Mouse (Mus musculus) left cerebral cortex, postnatal 25 days (tissue): ENCODE results near the gene Slc26a11. TPM values are rescaled to one million over a fixed set of nuclear protein-coding genes. Genes with fewer than 3 reads are reported as not detected.
A peak's percentile ranks its signal among the peaks of the same experiment; 100 is the strongest.
"Not testable (repeated sequence)": the region's sequence is repeated elsewhere in the genome, so short reads cannot be mapped to it uniquely, and the experiment has no call there.

Experiments used
- DNase-seq, 2 experiments: peaks; one replicate each; pipeline ENCODE4 v3.0.0; 2022; ENCODE audit warnings: low spot score in 2 of 2, mixed read lengths in 1 of 2
- intact Hi-C: fragments of 180-260 bp; cut with DNase I; formaldehyde crosslinking; loops from one replicate; pipeline ENCODE4 v1.15.1; 2025
- total RNA-seq, 2 experiments: library from RNA; stranded (reverse); gene quantifications; 2 replicates each; pipeline ENCODE4 v1.2.3; 2021

Slc26a11 gene
- total RNA-seq, 2 experiments from 2014 or later: 4.5 TPM

DNA sequence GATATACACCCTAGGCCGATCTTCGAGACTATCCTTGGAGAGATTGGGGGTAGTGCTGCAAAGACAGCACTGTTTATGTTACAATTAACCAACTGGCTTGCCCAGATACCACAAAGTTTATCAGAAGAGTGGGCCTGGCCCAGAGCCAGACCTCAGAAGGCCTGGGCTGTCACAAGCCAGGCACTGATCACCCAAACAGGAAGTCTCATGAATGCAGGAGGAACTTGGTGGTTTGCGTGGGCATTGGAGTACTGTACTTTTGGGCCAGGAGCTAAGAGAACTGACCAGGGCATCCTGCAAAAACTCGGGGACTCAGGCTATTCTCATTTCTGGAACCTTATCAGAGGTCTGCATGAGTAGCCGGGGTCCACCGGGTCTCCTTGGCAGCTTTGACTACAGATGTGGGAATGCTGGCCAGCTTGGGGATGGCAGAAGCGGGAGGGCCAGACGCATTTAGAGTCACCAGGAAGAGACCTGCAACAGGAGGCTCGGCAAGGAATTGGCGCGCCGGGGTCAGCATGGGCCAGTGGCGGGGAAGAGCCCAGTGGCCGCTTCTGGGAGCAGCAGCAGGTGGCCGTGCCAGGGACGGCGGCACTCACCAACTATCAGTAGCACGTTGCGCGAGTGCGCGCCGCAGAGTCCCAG, 437 bp upstream of the Slc26a11 start:
- DNase-seq: peak; percentile 11 to 14

GRCm38 (mm10) chr11:119359089-119359488, 3.7 kb downstream of the Slc26a11 start:
- intact Hi-C loops: no loop called here
- DNase-seq: no peak

More for the DNA sequence above, 437 bp upstream of the Slc26a11 start:
- intact Hi-C loops: no loop called here

GRCm38 (mm10) chr11:119362769-119363533, 7.6 kb downstream of the Slc26a11 start:
- intact Hi-C loops: loop anchor here (1.0 to 5.0 kb wide), 2 partner anchors 24 to 56 kb away; partner anchors contain the start of gene Card14
- DNase-seq: no peak

GRCm38 (mm10) chr11:119363534-119364145, 8.3 kb downstream of the Slc26a11 start:
- peak; percentile 68 to 70 for DNase-seq
- intact Hi-C loops: loop anchor here (1.0 to 5.0 kb wide), 2 partner anchors 24 to 56 kb away; partner anchors contain the start of gene Card14

DNA sequence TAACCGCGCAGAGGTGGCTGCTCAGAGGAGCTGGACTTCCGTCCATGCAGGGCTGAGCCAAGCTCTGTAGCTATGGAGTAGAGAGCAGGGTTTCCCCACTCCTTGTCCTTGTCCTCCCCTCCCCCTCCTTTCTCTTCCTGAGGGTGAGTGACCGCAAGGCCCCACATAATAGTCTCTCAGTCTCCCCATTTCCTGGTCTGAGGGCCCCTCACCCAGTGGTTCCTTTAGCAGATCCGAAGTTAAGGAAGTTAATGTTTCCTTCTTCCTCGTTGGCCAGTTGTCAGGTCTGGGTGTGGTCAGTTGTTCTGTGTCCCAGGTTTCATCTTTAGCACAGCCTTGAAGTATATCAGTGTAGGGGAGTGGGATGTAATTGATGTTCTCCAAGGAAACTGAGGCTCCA, 20.1 kb downstream of the Slc26a11 start:
- intact Hi-C loops: no loop called here
- no peak for DNase-seq

GRCm38 (mm10) chr11:119377326-119377725, 22.0 kb downstream of the Slc26a11 start:
- intact Hi-C loops: no loop called here
- no peak for DNase-seq

DNA sequence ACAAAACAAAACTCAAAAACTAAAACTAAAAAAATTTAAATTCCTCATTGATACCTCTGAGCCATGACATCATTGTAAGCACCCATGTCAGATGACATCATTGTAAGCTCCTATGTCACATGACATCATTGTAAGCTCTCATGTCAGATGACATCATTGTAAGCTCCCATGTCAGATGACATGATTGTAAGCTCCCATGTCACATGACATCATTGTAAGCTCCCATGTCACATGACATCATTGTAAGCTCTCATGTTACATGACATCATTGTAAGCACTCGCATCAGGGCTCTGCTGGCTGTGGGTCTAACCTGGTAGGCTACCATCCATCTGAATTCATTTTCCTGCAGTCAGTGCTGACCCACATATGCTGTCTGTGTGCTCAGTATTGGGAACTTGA, 23.2 kb downstream of the Slc26a11 start:
- no peak for DNase-seq
- intact Hi-C loops: no loop called here

GRCm38 (mm10) chr11:119381631-119382337, 26.4 kb downstream of the Slc26a11 start:
- intact Hi-C loops: loop anchor here (5.0 kb wide), 1 partner anchor 71 kb away; no protein-coding TSS in a partner anchor
- no peak for DNase-seq

DNA sequence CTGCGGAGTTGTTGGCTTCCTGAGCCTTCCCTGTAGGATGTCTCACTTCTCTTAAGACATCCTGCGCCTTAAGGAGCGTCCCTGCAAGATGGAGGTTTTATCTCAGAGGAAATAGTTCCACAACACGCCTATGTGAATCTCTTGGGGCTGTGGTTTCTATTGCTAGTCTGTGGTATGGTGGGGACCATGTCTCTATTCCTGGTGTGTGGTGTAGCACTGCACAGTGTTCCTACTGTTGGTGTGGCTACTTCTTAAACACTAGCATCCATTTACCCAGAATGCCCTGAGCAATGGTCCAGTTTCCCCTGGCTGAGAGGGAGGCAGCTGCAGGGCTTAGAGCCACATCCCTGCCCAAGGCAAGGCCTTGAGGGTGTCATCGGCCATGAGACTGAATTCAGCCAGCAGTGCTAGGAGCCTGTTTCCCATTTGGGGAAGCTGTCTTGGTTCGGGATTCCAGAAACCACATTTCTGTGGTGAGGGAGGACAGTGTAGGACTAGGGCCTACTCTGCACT, 27.0 kb downstream of the Slc26a11 start:
- intact Hi-C loops: loop anchor here (5.0 kb wide), 1 partner anchor 70 kb away; no protein-coding TSS in a partner anchor
- no peak for DNase-seq

DNA sequence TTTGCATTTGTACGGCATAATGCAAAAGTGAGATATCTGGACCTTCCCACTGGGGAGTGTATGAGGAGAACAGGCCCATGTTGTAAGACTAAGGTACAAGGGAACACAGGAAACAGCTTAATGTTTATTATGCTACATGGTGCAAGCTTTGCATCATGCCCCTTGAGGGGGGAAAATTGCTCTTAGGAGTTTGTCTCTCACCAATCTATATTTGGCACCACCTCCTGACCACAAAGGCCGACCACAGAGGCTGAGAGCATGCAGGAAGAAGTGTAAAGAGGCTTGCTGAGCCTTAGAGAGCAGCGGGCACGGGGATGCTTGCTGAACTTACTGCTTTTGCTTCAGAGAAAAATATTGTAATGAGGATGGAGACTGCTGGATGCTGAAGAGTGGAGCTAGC, 29.5 kb downstream of the Slc26a11 start:
- no peak for DNase-seq
- intact Hi-C loops: loop anchor here (5.0 kb wide), 1 partner anchor 67 kb away; no protein-coding TSS in a partner anchor

- intact Hi-C loops: no loop called here
- no peak for DNase-seq
Observed at GRCm38 (mm10) chr11:119386306-119386705, 30.9 kb downstream of the Slc26a11 start.

GRCm38 (mm10) chr11:119387273-119387672, 31.9 kb downstream of the Slc26a11 start:
- DNase-seq, intact Hi-C loops: not testable (repeated sequence)

GRCm38 (mm10) chr11:119389851-119390270, 34.5 kb downstream of the Slc26a11 start:
- intact Hi-C loops: loop anchor here (10.0 kb wide), 1 partner anchor 365 kb away; the partner anchor contains the start of gene Cbx2
- DNase-seq: peak; percentile 30 to 34

- peak; percentile 28 to 42 for DNase-seq
- intact Hi-C loops: loop anchor here (10.0 kb wide), 1 partner anchor 366 kb away; the partner anchor contains the start of gene Cbx2
Observed at GRCm38 (mm10) chr11:119390271-119391231, 35.2 kb downstream of the Slc26a11 start.

DNA sequence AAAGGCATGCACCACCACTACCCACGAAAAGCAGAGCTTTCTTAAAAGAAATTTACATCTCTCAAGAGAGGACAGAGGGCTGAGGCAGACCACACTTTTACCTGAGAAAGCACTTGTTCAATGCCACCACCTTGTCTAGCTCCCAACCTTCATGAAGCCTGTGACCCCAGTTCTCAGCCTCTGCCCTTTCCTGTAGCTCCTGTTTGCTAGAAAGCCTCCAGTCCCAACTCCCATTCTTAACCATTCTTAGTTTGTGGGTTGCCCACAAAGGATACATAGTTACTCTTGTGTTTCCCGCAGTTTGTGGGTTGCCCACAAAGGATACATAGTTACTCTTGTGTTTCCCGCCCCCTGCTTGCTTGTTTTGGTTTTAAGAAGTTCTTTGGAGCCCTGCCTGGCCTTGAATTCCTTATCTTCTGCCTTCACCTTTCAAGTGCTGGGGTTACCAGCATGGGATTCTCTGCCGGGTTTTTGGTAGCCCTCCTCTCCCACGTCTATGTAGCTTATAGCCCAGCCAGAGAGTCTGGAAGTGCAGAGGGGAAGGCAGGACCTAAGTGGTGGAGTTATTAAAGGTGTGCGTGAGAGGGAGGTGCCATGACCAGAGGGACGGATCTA, 36.1 kb downstream of the Slc26a11 start:
- intact Hi-C loops: loop anchor here (10.0 kb wide), 1 partner anchor 367 kb away; the partner anchor contains the start of gene Cbx2
- no peak for DNase-seq

GRCm38 (mm10) chr11:119392001-119392614, 36.8 kb downstream of the Slc26a11 start:
- DNase-seq: no peak
- intact Hi-C loops: loop anchor here (10.0 kb wide), 1 partner anchor 367 kb away; the partner anchor contains the start of gene Cbx2
